Mouse (Mus musculus) bone marrow macrophage, adult 2 months (primary cell): ENCODE data around the gene Rab27a.

Source experiments
- CTCF ChIP-seq: IDR thresholded peaks from 2 replicates; pipeline ENCODE4 v1.5.1; 2012; ENCODE audit warnings: low read depth, mild to moderate bottlenecking, low read length, moderate library complexity
- POLR2A ChIP-seq: IDR thresholded peaks from 2 replicates; pipeline ENCODE4 v1.6.1; 2012; ENCODE audit warnings: mild to moderate bottlenecking, low read depth, low read length, borderline replicate concordance

- no peak for TF ChIP-seq CTCF
- no peak for TF ChIP-seq POLR2A
Observed at GRCm38 (mm10) chr9:73118012-73118411, 73.4 kb downstream of the Rab27a start.
